Mouse (Mus musculus) hindbrain, postnatal 0 days (tissue): ENCODE results near the gene Mrm3. TPM values are rescaled to one million over a fixed set of nuclear protein-coding genes. Genes with fewer than 3 reads are reported as not detected.

Source experiments
- ATAC-seq: fragments of 200-750 bp; cut with Nextera tagmentation; 2 replicates; pipeline ENCODE4 v1.8.0; 2017; ENCODE audit warnings: mild to moderate bottlenecking, moderate TSS enrichment, moderate library complexity
- DNase-seq: peaks from one replicate; pipeline ENCODE4 v3.0.0-alpha.2; 2015; ENCODE audit warnings: low spot score
- H3K27ac ChIP-seq: fragments of 300-500 bp; sonication (generic); 2 replicates; pipeline ENCODE4 v1.5.1; 2014; ENCODE audit warnings: mild to moderate bottlenecking
- H3K27me3 ChIP-seq: fragments of 300-500 bp; sonication (generic); 2 replicates; pipeline ENCODE4 v1.6.1; 2014; ENCODE audit warnings: low read length, mixed read lengths; ENCODE audit not compliant: insufficient read depth
- H3K36me3 ChIP-seq: fragments of 300-500 bp; sonication (generic); 2 replicates; pipeline ENCODE4 v1.6.1; 2014; ENCODE audit warnings: low read length, mixed read lengths; ENCODE audit not compliant: insufficient read depth
- H3K4me1 ChIP-seq: fragments of 300-500 bp; sonication (generic); 2 replicates; pipeline ENCODE4 v1.6.1; 2014; ENCODE audit warnings: antibody characterized with exemption, low read length, mixed read lengths; ENCODE audit not compliant: insufficient read depth
- H3K4me2 ChIP-seq: fragments of 300-500 bp; sonication (generic); 2 replicates; pipeline ENCODE4 v1.6.1; 2014; ENCODE audit warnings: low read depth, mild to moderate bottlenecking, low read length, moderate library complexity, mixed read lengths
- H3K4me3 ChIP-seq: fragments of 300-500 bp; sonication (generic); 2 replicates; pipeline ENCODE4 v1.5.1; 2014; ENCODE audit warnings: low read length
- H3K9ac ChIP-seq: fragments of 300-500 bp; sonication (generic); replicated peaks from 2 replicates; pipeline ENCODE4 v1.6.1; 2014; ENCODE audit warnings: mild to moderate bottlenecking, low read length, moderate library complexity, mixed read lengths
- H3K9me3 ChIP-seq: fragments of 300-500 bp; sonication (generic); 2 replicates; pipeline ENCODE4 v1.6.1; 2016; ENCODE audit warnings: low read length, mixed read lengths
- CTCF ChIP-seq: IDR thresholded peaks from 2 replicates; pipeline ENCODE4 v1.5.1; 2016; ENCODE audit warnings: antibody characterized with exemption, control low read depth, low read depth
- WGBS: fragments of 180-500 bp; shearing (Covaris S2); extraction: QIAGEN DNeasy Blood & Tissue Kit; methylation state at CpG from one replicate; pipeline ENCODE4 v1.1.7; 2014; 5-methylcytosine and 5-hydroxymethylcytosine counted together
- polyA plus RNA-seq: library from polyadenylated mRNA; unstranded; fragments of >200 nt; fragmentation: Nextera tagmentation; extraction: Ambion mirVana; gene quantifications from 2 replicates; pipeline ENCODE4 v1.2.1, GENCODE M21; 2015
- total RNA-seq: library from RNA; depleted of rRNA; stranded (reverse); fragments of >200 nt; gene quantifications from 2 replicates; pipeline ENCODE4 v1.2.3, GENCODE M21; 2014; rRNA removed

Gene Mrm3
- total RNA-seq (11.9 and 19.2 TPM in 2 replicates), polyA plus RNA-seq (22.5 and 22.8 TPM in 2 replicates)

GRCm38 (mm10) chr11:76242901-76243810 lies at the start of gene Mrm3, which contains the start of gene Glod4:
Mrm3 (plus strand) TSS chr11:76243715.
Glod4 (minus strand) TSS chr11:76243725.
- no peaks in the 10 kb centered on the region for H3K27me3 ChIP-seq
- DNase-seq = peak; percentile 96
- peak within 1 kb of the TSS; percentile 72 for H3K4me2 ChIP-seq
- no peak for TF ChIP-seq CTCF
- H3K36me3 ChIP-seq = peaks cover 15% of the 10 kb centered on the region
- H3K4me3 ChIP-seq = peak within 1 kb of the TSS; percentile 63
- peak within 1 kb of the TSS; percentile 62 for H3K9ac ChIP-seq
- H3K4me1 ChIP-seq = peaks cover 9% of the 10 kb centered on the region
- H3K9me3 ChIP-seq = no peaks in the 10 kb centered on the region
- under 1% methylated on average over 61 of the region's 61 CpGs for WGBS
- ATAC-seq = peak; percentile 94
- H3K27ac ChIP-seq = peak within 1 kb of the TSS; percentile 79

DNA sequence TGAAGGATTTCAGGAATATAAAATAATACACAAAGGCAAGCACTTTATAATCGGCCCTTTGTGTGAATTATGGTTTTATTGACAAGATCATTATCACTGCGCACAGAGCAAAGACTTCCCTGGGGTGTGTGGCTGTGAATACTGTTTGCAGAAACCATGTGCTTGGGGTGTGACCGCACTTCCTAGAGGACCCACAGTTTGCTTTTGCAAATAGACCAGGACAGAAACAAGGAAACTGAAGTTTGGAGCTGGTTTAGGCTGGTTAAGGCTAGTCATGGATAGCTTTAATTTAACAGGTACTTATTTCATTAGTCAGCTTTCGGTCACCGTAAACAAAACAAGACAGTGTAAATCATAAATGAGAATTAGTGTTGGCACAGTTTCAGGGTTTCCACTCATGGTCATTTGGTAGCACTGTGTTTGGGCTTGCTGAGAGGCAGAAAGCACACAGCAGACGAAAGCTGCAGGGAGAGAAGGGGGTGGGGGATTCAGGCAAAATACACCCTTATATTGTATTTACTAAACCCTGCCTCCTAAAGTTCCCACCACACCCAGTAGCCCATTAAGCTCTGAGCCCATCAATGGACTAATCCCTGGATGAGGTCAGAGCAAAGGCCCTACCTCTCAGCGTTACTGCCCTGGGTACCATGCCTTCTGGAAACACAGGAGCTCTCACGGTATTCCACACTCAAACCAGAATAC lies 47.1 kb upstream of the Mrm3 start:
- no peak for TF ChIP-seq CTCF
- 56% methylated on average over 8 of the region's 8 CpGs for WGBS
- DNase-seq (no peak), ATAC-seq (no peak)
- H3K4me3 ChIP-seq = no peak overlapping the region
- H3K9ac ChIP-seq = no peak overlapping the region
- H3K27ac ChIP-seq = 0 out of 2 replicates have a peak overlapping the region, but pooled peaks have one; percentile 26
- no peaks in the 10 kb centered on the region for H3K9me3 ChIP-seq
- peaks cover 2% of the 10 kb centered on the region; the same call in 1 of the 2 replicates for H3K4me1 ChIP-seq
- no peak overlapping the region for H3K4me2 ChIP-seq
- H3K27me3 ChIP-seq = no peaks in the 10 kb centered on the region
- no peaks in the 10 kb centered on the region for H3K36me3 ChIP-seq

- no peak overlapping the region for H3K4me2 ChIP-seq
- WGBS = 57% methylated on average over 8 of the region's 8 CpGs
- TF ChIP-seq CTCF = no peak
- DNase-seq (no peak), ATAC-seq (no peak)
- 0 out of 2 replicates have a peak overlapping the region, but pooled peaks have one; percentile 26 for H3K27ac ChIP-seq
- no peaks in the 10 kb centered on the region for H3K36me3 ChIP-seq
- peaks cover 3% of the 10 kb centered on the region; the same call in 1 of the 2 replicates for H3K4me1 ChIP-seq
- H3K27me3 ChIP-seq = no peaks in the 10 kb centered on the region
- H3K9me3 ChIP-seq = no peaks in the 10 kb centered on the region
- H3K4me3 ChIP-seq = no peak overlapping the region
- H3K9ac ChIP-seq = 0 out of 2 replicates have a peak overlapping the region, but pooled peaks have one; percentile 9
Measured at GRCm38 (mm10) chr11:76196977-76197469, 46.5 kb upstream of the Mrm3 start.

DNA sequence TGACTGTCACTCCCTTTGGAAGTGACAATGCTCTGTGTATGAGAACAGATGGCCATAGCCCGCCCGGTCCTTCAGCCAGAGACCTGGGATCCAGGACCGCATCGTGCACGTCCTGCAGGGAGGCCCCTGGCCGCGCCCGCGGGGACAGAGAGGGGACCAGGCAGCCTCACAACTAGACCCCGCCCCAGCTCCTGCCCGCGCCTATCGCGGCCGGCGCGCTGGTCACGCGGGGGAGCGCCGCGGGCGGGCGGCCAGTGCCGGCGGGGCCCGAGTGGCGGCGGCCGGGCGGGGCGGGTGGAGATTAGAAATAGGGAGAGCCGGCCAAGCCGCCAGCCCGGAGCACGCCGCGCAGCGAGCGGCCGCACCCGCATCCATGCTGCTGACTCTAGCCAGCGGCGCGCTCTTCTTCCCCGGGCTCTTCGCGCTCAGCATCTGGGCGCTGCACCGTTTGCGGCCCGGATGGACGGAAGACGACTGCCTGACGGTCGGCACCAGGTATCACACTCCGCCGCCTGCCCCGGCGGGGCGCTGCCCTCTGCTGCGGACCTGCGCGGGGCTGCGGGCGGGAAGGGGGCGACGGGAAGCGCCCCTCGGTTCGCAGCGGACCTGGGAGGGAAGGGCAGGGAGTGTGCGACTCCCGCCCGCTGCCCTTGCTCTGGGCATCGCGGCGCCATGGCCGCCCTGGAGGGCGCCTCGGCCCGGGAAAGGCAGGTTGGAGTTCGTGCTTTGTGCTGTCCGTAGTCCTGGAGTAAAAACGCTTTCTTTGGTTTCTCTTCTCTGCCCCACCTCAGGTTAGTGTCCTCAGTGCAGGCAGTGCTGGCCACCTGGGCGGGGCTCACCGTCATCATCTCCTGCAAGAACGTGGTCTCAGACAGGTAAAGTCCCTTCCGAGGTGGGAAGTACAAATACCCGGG lies 41.5 kb upstream of the Mrm3 start:
- Histone ChIP-seq H3K27ac (peak overlapping the region; percentile 76), H3K9ac (peak overlapping the region; percentile 85), H3K27me3 (no peaks in the 10 kb centered on the region), H3K4me2 (peak overlapping the region; percentile 84), H3K9me3 (no peaks in the 10 kb centered on the region), H3K36me3 (peaks cover 12% of the 10 kb centered on the region; the same call in 1 of the 2 replicates), H3K4me1 (peaks cover 8% of the 10 kb centered on the region; the same call in 1 of the 2 replicates), H3K4me3 (peak overlapping the region; percentile 69)
- DNase-seq (peak; percentile 90), ATAC-seq (peak; percentile 97)
- under 1% methylated on average over 81 of the region's 90 CpGs for WGBS
- TF ChIP-seq CTCF = no peak; the same call in 1 of the 2 replicates

DNA sequence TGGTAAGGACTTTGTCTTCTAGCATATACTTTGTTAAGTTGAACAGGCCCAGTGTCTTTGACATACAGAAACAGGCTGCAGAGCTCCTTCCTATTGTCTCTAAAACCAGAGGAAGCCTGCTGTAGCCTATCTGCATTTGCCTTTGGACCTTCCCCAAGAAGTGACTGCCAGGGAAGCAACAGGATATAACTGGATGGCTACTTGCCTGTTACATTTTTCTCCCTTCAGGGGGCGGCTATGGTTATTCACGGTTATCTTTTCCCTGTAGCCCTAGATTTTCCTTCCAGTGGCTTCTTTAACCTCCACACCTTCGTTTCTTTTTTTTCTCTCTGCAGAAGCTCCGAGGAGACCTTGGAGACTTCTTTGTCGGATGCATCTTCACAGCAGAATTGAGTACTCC lies 36.7 kb upstream of the Mrm3 start:
- 0 out of 2 replicates have a peak, but pooled peaks cover 5% of the 10 kb centered on the region for H3K4me1 ChIP-seq
- TF ChIP-seq CTCF = no peak
- 79% methylated on average over 5 of the region's 5 CpGs for WGBS

More for the DNA sequence above, 36.7 kb upstream of the Mrm3 start:
- no peak for DNase-seq
- Histone ChIP-seq H3K4me2 (no peak overlapping the region), H3K9ac (no peak overlapping the region), H3K4me3 (no peak overlapping the region), H3K9me3 (no peaks in the 10 kb centered on the region), H3K36me3 (peaks cover 26% of the 10 kb centered on the region), H3K27me3 (no peaks in the 10 kb centered on the region), H3K27ac (no peak overlapping the region)
- ATAC-seq = no peak
